Mouse (Mus musculus) MEL (cell line): ENCODE measurements around the gene Rnf121. TPM values are rescaled to one million over a fixed set of nuclear protein-coding genes. Genes with fewer than 3 reads are reported as not detected.

Experiments used
- DNase-seq: peaks from one replicate; pipeline ENCODE4 v3.0.0; 2011; ENCODE audit warnings: low read depth, low spot score
- H3K27ac ChIP-seq: 2 replicates; pipeline ENCODE4 v1.5.1; 2012; ENCODE audit warnings: low read depth, mild to moderate bottlenecking, control low read depth, low read length, moderate library complexity; ENCODE audit not compliant: control insufficient read depth
- H3K27me3 ChIP-seq, 2 experiments: fragments of 150-350 bp in 1 of 2; sonication (generic) in 1 of 2; 2 replicates each; pipeline ENCODE4 v1.6.1; 2012; ENCODE audit warnings: low read length in 2 of 2, mild to moderate bottlenecking in 2 of 2, improper control_type of control experiment in 1 of 2, moderate library complexity in 1 of 2; ENCODE audit not compliant: insufficient read depth in 2 of 2, control insufficient read depth in 1 of 2
- H3K36me3 ChIP-seq, 2 experiments: 2 replicates each; pipeline ENCODE4 v1.6.1; 2012 to 2014; ENCODE audit warnings: low read length in 2 of 2, improper control_type of control experiment in 1 of 2, inconsistent platforms in 1 of 2, mild to moderate bottlenecking in 1 of 2; ENCODE audit not compliant: insufficient read depth in 2 of 2, control insufficient read depth in 1 of 2
- H3K4me1 ChIP-seq, 2 experiments: fragments of 150-350 bp in 1 of 2; sonication (generic) in 1 of 2; 2 replicates each; pipeline ENCODE4 v1.6.1; 2012; ENCODE audit warnings: low read length in 2 of 2, improper control_type of control experiment in 1 of 2, mild to moderate bottlenecking in 1 of 2; ENCODE audit not compliant: insufficient read depth in 2 of 2, control insufficient read depth in 1 of 2
- H3K4me3 ChIP-seq, 2 experiments: fragments of 150-350 bp in 1 of 2; sonication (generic) in 1 of 2; 2 replicates each; pipeline ENCODE4 v1.5.1; 2012; ENCODE audit warnings: low read depth in 2 of 2, low read length in 2 of 2, mild to moderate bottlenecking in 2 of 2, moderate library complexity in 2 of 2, control low read depth in 1 of 2, improper control_type of control experiment in 1 of 2; ENCODE audit not compliant: control insufficient read depth in 1 of 2, insufficient read depth in 1 of 2
- H3K79me2 ChIP-seq: 2 replicates; pipeline ENCODE4 v1.6.1; 2012; ENCODE audit warnings: mild to moderate bottlenecking, low read length, moderate library complexity; ENCODE audit not compliant: control insufficient read depth, poor library complexity, insufficient read depth
- H3K9ac ChIP-seq: 2 replicates; pipeline ENCODE4 v1.6.1; 2012; ENCODE audit warnings: low read depth, mild to moderate bottlenecking, control low read depth, low read length, moderate library complexity; ENCODE audit not compliant: control insufficient read depth, poor library complexity, severe bottlenecking
- H3K9me3 ChIP-seq: fragments of 150-350 bp; sonication (generic); replicated peaks from 2 replicates; pipeline ENCODE4 v1.6.1; 2012; ENCODE audit warnings: mild to moderate bottlenecking, low read length, improper control_type of control experiment, moderate library complexity; ENCODE audit not compliant: insufficient read depth
- BHLHE40 ChIP-seq: IDR thresholded peaks from 2 replicates; pipeline ENCODE4 v1.6.1; 2012; ENCODE audit warnings: low read depth, mild to moderate bottlenecking, inconsistent platforms, low read length, improper control_type of control experiment, borderline replicate concordance
- CTCF ChIP-seq, 3 experiments: IDR thresholded peaks in 2 of 3; conservative IDR thresholded peaks in 1 of 3; 2 replicates each; pipeline ENCODE4 v1.5.1; 2011 to 2012; ENCODE audit warnings: low read length in 3 of 3, low read depth in 2 of 3, mild to moderate bottlenecking in 2 of 3, improper control_type of control experiment in 1 of 3, inconsistent platforms in 1 of 3, mixed read lengths in 1 of 3, moderate library complexity in 1 of 3; ENCODE audit not compliant: control insufficient read depth in 1 of 3, insufficient read depth in 1 of 3, poor library complexity in 1 of 3, severe bottlenecking in 1 of 3
- E2F4 ChIP-seq: IDR thresholded peaks from 2 replicates; pipeline ENCODE4 v1.6.1; 2011; ENCODE audit warnings: low read depth, low read length, improper control_type of control experiment, borderline replicate concordance
- ELF1 ChIP-seq: IDR thresholded peaks from 2 replicates; pipeline ENCODE4 v1.6.1; 2014; ENCODE audit warnings: low read depth, mild to moderate bottlenecking, inconsistent platforms, low read length, improper control_type of control experiment, moderate library complexity
- EP300 ChIP-seq, 2 experiments: IDR thresholded peaks; 2 replicates each; pipeline ENCODE4 v1.6.1; 2011; ENCODE audit warnings: improper control_type of control experiment in 2 of 2, low read length in 2 of 2, low read depth in 1 of 2, mild to moderate bottlenecking in 1 of 2
- ETS1 ChIP-seq: IDR thresholded peaks from 2 replicates; pipeline ENCODE4 v1.6.1; 2012; ENCODE audit warnings: low read depth, mild to moderate bottlenecking, inconsistent platforms, low read length, improper control_type of control experiment, moderate library complexity
- GABPA ChIP-seq: IDR thresholded peaks from 2 replicates; pipeline ENCODE4 v1.6.1; 2012; ENCODE audit warnings: low read depth, mild to moderate bottlenecking, inconsistent platforms, low read length, improper control_type of control experiment, moderate library complexity
- GATA1 ChIP-seq: IDR thresholded peaks from 2 replicates; pipeline ENCODE4 v1.6.1; 2011; ENCODE audit warnings: low read depth, low read length, improper control_type of control experiment
- JUND ChIP-seq: IDR thresholded peaks from 2 replicates; pipeline ENCODE4 v1.6.1; 2011; ENCODE audit warnings: low read depth, mild to moderate bottlenecking, improper control_type of control experiment, low read length
- KAT2A ChIP-seq: conservative IDR thresholded peaks from 2 replicates; pipeline ENCODE4 v1.6.1; 2012; ENCODE audit warnings: low read depth, low read length, improper control_type of control experiment, inconsistent platforms
- MYB ChIP-seq: IDR thresholded peaks from 2 replicates; pipeline ENCODE4 v1.6.1; 2011; ENCODE audit warnings: mild to moderate bottlenecking, low read depth, low read length, improper control_type of control experiment
- NELFE ChIP-seq: IDR thresholded peaks from 2 replicates; pipeline ENCODE4 v1.6.1; 2011; ENCODE audit warnings: low read depth, low read length, improper control_type of control experiment
- POLR2AphosphoS5 ChIP-seq: IDR thresholded peaks from 2 replicates; pipeline ENCODE4 v1.6.1; 2012; ENCODE audit warnings: low read depth, borderline replicate concordance, mild to moderate bottlenecking, inconsistent platforms, low read length, moderate library complexity, mixed read lengths
- RAD21 ChIP-seq: IDR thresholded peaks from 2 replicates; pipeline ENCODE4 v1.6.1; 2011; ENCODE audit warnings: mild to moderate bottlenecking, low read depth, low read length, improper control_type of control experiment
- TAL1 ChIP-seq: IDR thresholded peaks from 2 replicates; pipeline ENCODE4 v1.6.1; 2012; ENCODE audit warnings: mild to moderate bottlenecking, inconsistent platforms, low read length, moderate library complexity, mixed read lengths
- TBP ChIP-seq: IDR thresholded peaks from 2 replicates; pipeline ENCODE4 v1.8.0; 2011; ENCODE audit warnings: low read depth, low read length, improper control_type of control experiment
- TCF12 ChIP-seq: IDR thresholded peaks from 2 replicates; pipeline ENCODE4 v1.6.1; 2014; ENCODE audit warnings: low read depth, mild to moderate bottlenecking, inconsistent platforms, low read length, improper control_type of control experiment, moderate library complexity
- USF2 ChIP-seq, 2 experiments: IDR thresholded peaks; 2 replicates each; pipeline ENCODE4 v1.6.1; 2011 to 2012; ENCODE audit warnings: improper control_type of control experiment in 2 of 2, low read length in 2 of 2, borderline replicate concordance in 1 of 2, inconsistent platforms in 1 of 2, low read depth in 1 of 2, mild to moderate bottlenecking in 1 of 2; ENCODE audit not compliant: insufficient read depth in 1 of 2
- ZNF384 ChIP-seq: IDR thresholded peaks from 2 replicates; pipeline ENCODE4 v1.6.1; 2012; ENCODE audit warnings: low read depth, mild to moderate bottlenecking, inconsistent platforms, low read length, improper control_type of control experiment
- polyA plus RNA-seq, 2 experiments: library from polyadenylated mRNA; stranded (reverse) in 1 of 2; unstranded in 1 of 2; fragments of >175 nt in 1 of 2; fragments of >200 nt in 1 of 2; gene quantifications; 2 replicates each; pipeline versions ENCODE4 v1.2.1 to v1.2.4; 2012; ENCODE audit warnings: low replicate concordance in 2 of 2, low read depth in 1 of 2; ENCODE audit not compliant: insufficient read length in 2 of 2, insufficient read depth in 1 of 2, missing spikeins in 1 of 2
- total RNA-seq: library from RNA; depleted of rRNA; stranded (reverse); fragments of 300-350 nt; gene quantifications from 2 replicates; pipeline ENCODE4 v1.2.3, GENCODE M21; 2012

The Rnf121 gene
- total and polyA plus RNA-seq, 3 experiments, result 16.0 to 18.5 TPM; not detected in 1

GRCm38 (mm10) chr7:102006520-102006919, 58.7 kb downstream of the Rnf121 start:
- H3K27ac ChIP-seq, result no peak overlapping the region
- peak; percentile 68 for TF ChIP-seq GATA1
- TF ChIP-seq EP300 (IDR thresholded peaks at IDR 0.05; ENCODE audit: low read depth in 1 of 2, low read length in 2 of 2), result peak; percentile 56 to 67
- peak; percentile 85 for TF ChIP-seq TAL1
- 0 out of 2 replicates have a peak, but pooled peaks have one; percentile 42 for TF ChIP-seq MYB
- TF ChIP-seq USF2 (IDR thresholded peaks at IDR 0.05; ENCODE audit: borderline replicate concordance in 1 of 2, insufficient read depth in 1 of 2, low read depth in 1 of 2, low read length in 2 of 2), result no peak
- peak; percentile 61; the same call in 1 of the 2 replicates for TF ChIP-seq TCF12
- no peak for TF ChIP-seq GABPA
- TF ChIP-seq, all 39 proteins: peak for 5
- Histone ChIP-seq H3K4me3 (no peak overlapping the region), H3K9me3 (no peaks in the 10 kb centered on the region), H3K79me2 (no peaks in the 10 kb centered on the region), H3K4me1 (0 out of 4 replicates have a peak, but pooled peaks cover 0 to 2% of the 10 kb centered on the region in 2 experiments), H3K27me3 (no peaks in the 10 kb centered on the region), H3K9ac (no peak overlapping the region), H3K36me3 (peaks cover 9 to 13% of the 10 kb centered on the region in 2 experiments)
- peak; percentile 50 for DNase-seq

DNA sequence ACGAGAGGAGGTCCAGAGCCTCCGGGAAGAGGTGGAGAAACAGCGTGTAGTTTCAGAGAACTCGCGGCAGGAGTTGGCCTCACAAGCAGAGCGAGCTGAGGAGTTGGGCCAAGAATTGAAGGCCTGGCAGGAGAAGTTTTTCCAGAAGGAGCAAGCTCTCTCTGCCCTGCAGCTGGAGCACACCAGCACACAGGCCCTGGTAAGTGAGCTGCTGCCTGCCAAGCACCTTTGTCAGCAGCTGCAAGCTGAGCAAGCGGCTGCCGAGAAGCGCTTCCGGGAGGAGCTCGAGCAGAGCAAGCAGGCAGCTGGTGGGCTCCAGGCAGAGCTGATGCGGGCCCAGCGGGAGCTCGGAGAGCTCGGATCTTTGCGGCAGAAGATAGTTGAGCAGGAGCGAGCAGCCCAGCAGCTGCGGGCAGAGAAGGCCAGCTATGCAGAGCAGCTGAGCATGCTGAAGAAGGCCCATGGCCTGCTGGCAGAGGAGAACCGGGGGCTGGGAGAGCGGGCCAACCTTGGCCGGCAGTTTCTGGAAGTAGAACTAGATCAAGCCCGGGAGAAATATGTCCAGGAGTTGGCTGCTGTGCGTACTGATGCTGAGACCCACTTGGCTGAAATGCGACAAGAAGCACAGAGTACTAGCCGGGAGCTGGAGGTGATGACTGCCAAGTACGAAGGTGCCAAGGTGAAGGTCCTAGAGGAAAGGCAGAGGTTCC, 64.2 kb downstream of the Rnf121 start:
- TF ChIP-seq KAT2A, result no peak
- no peak for TF ChIP-seq ZNF384
- TF ChIP-seq NELFE, result no peak
- TF ChIP-seq CTCF (IDR thresholded peaks at IDR 0.05 in 2 of 3, conservative IDR thresholded peaks at IDR 0.05 in 1 of 3; ENCODE audit: control insufficient read depth in 1 of 3, insufficient read depth in 1 of 3, low read depth in 2 of 3, low read length in 3 of 3, poor library complexity in 1 of 3, severe bottlenecking in 1 of 3), result no peak
- TF ChIP-seq E2F4, result no peak
- TF ChIP-seq JUND, result no peak
- TF ChIP-seq TBP, result no peak
- no peak for TF ChIP-seq BHLHE40
- no peak for TF ChIP-seq GATA1
- TF ChIP-seq ETS1, result no peak
- TF ChIP-seq ELF1, result no peak
- TF ChIP-seq GABPA, result no peak
- no peak for TF ChIP-seq POLR2AphosphoS5
- TF ChIP-seq RAD21, result no peak
- no peak for TF ChIP-seq EP300 (IDR thresholded peaks at IDR 0.05; ENCODE audit: low read depth in 1 of 2, low read length in 2 of 2)
- DNase-seq, result no peak
- H3K36me3 ChIP-seq, result peaks cover 2 to 14% of the 10 kb centered on the region in 2 experiments
- no peaks in the 10 kb centered on the region for H3K4me1 ChIP-seq
- H3K4me3 ChIP-seq, result no peak overlapping the region
- H3K9ac ChIP-seq, result no peak overlapping the region
- no peak overlapping the region for H3K27ac ChIP-seq
- H3K79me2 ChIP-seq, result no peaks in the 10 kb centered on the region
- H3K9me3 ChIP-seq, result no peaks in the 10 kb centered on the region
- H3K27me3 ChIP-seq, result no peaks in the 10 kb centered on the region
